Mouse (Mus musculus) urinary bladder, adult 18-20 months (tissue): ENCODE data around the gene Spag17.
"Not testable (repeated sequence)": the region's sequence is repeated elsewhere in the genome, so short reads cannot be mapped to it uniquely, and the experiment has no call there.

ENCODE experiments used
- DNase-seq, 2 experiments: peaks; one replicate each; pipeline ENCODE4 v3.0.0; 2022; ENCODE audit warnings: low spot score in 2 of 2, mixed read lengths in 2 of 2

Spag17 gene

DNA sequence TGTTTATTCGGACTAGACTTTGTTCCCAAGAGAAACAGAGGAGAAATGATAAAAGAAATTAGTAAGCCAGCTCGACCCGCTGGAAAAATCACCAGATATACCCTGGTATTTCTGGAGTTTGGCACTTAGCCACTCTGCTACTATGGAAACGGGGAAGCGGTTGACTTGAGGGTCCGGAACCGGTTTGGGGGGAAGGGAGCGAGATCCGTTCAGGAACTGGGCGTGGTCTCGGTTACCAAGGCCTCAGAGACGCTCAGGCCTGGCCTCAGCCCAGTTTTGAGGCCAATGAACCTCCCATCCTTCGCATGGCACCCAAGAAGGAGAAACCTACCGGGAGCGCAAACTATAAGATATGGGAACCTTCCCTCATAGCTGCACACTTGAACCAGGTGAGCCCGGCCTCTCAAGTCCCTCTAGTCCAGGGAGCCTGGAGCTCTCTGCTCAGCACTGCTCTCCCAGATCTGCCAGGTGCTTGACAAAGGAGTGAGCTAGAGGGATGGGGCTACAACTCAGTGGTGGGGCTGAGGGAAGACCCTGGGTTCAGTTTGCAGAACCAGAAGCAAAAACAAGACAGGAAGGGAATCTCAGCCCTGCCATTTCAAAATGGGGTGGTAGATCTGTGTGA, at the start of gene Spag17:
Gene Spag17, plus strand, starts transcription at position 220 of the 625 bp plus-strand sequence.
- DNase-seq = no peak

DNA sequence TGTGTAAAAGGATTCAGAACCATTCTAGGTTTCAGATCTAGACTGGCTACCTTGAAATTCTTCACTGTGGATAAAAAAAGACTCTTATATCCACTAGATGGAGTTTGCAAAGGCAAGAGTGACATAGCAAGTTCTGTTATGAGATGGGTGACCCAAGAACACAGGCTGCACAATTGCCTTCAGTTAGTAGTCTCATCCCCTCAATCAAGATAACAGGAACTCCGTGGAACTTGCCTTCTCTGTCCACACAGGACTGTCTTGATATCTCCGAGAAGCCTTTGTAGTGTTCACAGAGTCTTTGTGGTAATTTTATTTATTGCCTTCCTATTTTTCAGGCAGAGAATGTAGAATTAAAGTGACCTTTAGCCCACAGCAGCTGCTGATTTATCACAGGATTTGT, 42.9 kb upstream of the Spag17 start:
- no peak for DNase-seq

DNA sequence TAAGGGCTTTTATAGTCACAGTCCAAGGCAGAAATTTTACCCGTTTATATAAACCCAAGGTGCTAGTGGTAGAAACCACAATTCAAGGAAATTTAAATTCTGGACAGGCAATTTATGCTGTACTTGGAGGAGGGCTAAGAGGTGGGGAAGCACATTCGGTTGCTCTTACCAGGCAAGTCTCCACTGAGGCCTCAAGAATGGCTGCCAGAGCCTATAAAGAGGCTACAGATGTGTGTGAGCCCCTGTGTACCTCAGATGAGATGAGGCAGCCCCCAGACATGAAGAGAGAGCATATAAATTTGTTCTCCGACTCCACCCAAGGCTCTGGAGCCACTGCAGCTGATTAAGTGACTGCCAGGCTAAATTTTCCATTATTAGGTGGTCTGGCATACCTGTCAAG, 42.4 kb upstream of the Spag17 start:
- no peak for DNase-seq

DNA sequence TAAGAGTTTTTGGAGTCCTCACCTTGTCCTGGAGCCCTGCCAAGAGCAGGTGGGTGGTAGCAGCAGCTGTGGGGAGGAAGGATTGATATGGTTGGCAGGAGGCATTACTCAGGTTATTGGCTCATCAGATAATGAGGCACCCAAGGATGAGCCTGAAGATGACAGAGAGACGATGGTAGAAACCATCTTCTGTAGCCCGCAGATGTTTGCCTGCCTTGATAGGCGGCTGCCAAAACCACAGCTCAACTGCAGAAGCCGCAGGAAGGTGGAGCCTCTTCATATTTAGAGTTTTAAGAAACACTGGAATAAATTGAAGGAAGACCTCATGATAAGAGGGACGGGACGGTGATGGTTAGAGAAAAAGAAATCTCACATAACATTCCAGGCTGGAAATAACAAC, 42.0 kb upstream of the Spag17 start:
- no peak for DNase-seq

GRCm38 (mm10) chr3:99850926-99851325, 34.3 kb upstream of the Spag17 start:
- DNase-seq = no peak

GRCm38 (mm10) chr3:99854595-99854994, 30.6 kb upstream of the Spag17 start:
- no peak for DNase-seq

DNA sequence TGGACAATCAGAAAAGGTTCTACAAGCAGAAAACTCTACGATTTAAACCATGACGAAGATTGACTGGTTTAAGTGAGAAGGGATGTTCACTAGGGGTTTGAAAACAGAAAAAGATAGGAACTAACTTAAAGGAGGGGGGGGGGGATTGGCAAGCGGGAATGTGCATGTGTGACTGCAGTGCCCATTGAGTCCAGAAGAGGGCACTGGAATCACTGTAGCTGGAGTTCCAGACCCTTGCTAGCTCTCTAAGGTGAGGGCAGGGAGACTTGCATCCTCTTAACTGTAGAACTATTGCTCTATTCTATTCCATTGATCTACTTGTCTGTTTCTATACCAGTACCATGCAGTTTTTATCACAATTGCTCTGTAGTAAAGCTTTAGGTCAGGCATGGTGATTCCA, 26.3 kb upstream of the Spag17 start:
- DNase-seq = no peak

GRCm38 (mm10) chr3:99864706-99865105, 20.5 kb upstream of the Spag17 start:
- DNase-seq = no peak

DNA sequence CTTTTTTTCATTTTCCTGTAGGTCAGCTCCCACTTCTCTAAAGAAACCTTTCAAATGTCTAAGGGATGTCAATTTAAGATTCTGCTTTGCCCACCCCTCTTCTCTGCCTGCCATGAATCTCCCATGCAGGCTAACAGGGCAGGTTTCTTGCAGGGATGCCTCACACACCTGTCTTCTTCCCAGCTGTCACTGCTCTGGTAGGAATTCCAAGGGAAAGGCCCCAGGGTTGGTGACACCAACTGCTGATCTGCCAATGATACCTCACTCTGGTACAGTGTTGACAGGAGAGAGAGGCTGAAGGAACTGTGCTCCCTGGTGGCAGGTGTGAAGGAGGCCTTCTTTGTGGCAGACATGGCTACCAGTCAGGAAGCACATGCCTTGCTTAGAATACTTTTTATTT, 10.1 kb upstream of the Spag17 start:
- DNase-seq = no peak

GRCm38 (mm10) chr3:99881498-99881897, 3.7 kb upstream of the Spag17 start:
- DNase-seq = no peak

- no peak for DNase-seq
These were observed 1.1 kb upstream of the Spag17 start for GRCm38 (mm10) chr3:99883988-99884564.

GRCm38 (mm10) chr3:99894741-99895140, 9.5 kb downstream of the Spag17 start:
- not testable (repeated sequence) for DNase-seq

DNA sequence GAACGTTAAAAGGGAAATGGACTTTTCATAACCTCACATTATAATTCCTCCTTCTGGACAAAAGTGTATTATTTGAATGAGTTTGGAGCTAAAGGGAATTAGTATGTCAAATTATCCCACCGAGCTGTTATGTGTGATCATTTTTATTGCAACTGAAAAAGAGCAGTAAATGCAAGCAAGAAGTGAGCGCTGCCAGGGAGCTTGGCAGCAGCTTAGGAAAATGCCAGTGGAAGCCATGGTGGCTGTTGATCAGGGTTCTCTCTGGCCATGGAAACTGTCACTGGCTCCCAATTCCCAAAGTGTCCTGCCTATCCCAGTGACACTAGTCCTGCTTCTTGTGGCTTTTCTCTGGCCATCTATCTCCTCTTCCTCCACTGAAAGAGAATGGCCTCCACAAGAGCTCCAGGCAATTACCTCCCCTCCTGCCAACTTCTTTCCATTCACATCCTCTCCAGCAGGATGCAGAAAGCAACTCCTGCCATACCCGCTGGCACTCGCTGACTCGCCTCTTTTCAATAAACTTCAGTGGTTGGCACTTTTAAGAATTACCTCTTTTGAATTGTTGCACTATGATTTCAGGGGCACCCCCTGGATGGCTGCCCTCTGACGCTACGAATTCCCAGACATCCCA, 28.7 kb downstream of the Spag17 start:
- DNase-seq = no peak

- DNase-seq = no peak
These were observed 37.7 kb downstream of the Spag17 start for GRCm38 (mm10) chr3:99922944-99923343.

DNA sequence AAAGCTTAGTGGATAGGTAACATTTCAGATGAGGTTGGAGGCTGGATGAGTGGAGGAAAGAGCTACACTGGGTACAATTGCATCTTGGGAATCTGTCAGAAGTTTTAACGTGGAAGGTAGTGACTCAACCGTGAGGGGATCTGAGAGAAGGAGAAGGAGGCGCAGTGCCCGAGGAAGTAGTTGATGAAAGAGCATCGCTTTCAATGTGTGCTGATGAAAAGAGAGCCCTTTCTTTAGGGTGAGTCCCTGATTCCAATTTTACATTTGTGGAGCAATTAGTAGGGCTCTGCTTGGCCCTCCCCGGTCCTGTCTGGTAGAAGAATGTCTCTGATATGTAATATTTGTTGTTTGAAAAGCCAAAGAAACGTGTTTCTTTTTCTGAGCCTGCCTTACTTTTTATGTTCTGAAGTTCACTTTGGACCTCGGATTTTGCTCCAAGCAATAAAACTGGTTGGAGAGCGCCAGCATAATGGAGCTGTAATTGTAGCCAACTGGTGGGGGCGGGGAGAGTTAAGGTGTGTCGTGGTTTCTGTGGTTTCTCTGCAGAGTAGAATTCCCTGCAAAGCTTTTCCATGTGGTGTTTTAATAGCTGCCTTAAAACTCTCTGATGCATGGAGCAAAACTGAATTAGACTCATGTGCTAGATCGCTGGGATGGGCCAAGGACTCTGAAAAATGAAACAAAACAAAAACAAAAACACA, 45.9 kb downstream of the Spag17 start:
- DNase-seq = no peak

DNA sequence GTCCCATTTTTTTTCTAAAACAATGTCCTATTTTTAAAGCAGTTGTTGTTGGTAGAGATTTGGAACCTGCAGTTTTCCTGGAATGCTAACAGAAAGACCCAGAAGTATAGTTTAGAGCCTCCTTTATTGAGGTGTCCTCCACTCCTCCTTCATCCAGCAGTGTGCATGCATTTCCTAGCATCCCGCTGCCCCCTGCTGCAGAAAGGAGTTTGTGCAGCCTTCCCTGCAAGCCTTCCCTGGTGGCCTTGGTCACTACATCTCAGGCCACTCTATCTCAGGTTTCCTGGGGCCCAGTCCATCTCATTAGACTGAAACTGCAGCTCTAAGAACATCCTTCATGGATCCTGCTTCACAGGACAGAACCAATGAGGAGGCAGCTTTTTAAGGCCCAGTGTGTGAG, 51.0 kb downstream of the Spag17 start:
- no peak for DNase-seq

- peak; percentile 9 to 23 for DNase-seq
These were observed 53.5 kb downstream of the Spag17 start for GRCm38 (mm10) chr3:99938611-99939286.

DNA sequence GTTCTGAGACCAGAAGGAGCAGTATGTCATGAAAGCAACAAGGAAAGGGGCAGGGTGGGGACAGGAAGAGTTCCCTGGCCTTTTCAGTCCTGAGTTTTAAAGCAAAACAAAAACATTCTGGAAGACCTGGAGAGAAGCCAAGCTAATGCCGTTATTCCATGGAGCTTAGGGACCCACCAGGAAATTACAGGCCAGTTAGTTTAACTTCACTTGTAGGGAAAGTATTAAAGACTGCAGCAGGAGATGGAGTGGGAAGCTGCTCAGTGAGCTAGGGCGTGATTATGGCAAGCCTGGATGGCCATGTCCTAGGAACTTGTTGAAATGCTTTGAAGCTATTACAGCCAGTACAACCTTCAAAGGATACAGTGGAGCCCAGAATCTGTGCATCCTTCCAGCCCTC, 60.0 kb downstream of the Spag17 start:
- DNase-seq = no peak

DNA sequence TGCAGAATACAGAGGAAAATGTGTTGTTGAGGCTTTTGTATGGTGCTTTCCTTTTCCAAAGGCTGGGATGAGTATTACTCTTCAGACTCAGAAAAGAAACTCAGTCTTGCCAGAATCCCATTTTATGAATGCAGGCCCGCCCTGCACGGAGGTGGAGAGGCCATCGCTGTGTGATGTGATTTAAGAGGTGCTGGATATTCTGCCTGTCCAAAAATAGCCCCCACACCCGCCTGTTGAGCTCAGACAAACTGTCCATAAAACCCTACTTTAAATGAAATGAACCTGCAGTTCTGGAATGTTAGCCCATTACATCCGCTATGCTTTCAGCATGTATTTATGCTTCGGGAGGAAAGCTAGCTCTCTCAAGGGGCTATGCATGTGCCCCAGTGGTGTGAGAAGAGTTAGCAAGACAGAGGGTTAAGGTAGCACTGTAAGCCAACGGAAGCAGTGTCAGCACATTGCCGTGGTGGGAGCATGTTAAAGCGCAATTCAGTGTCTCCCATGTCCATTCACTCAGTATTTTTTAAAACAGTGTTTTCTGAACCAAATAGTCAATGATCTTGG, 68.9 kb downstream of the Spag17 start:
- no peak for DNase-seq

DNA sequence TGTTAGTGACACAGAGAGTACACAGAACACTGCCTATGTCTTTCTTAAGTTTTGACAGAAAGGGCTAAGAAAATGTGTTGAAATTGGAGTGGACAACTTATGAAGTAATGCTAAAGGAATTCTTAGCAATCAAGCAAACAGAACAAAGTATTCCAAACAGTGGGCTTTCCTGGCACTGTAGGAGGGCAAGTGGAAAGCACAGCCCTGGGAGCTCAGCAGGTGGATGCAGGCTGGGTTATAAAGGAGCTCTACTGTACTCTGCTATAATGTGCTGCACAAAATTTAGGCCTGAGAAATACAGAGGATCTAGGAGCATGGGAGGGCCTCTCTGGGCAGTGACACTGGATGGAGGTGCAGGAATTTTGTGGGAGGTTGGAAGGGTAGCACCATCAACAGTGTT, 71.3 kb downstream of the Spag17 start:
- no peak for DNase-seq

GRCm38 (mm10) chr3:99959805-99960485, 74.7 kb downstream of the Spag17 start:
- no peak for DNase-seq
